Mouse (Mus musculus) G1E (cell line): ENCODE data around the gene Gpat3. TPM values are rescaled to one million over a fixed set of nuclear protein-coding genes. Genes with fewer than 3 reads are reported as not detected.

Experiments
- ATAC-seq: 2 replicates; pipeline ENCODE4 v1.8.0; 2016; ENCODE audit warnings: mild to moderate bottlenecking; ENCODE audit not compliant: insufficient number of reproducible peaks, poor library complexity, low FRiP score, severe bottlenecking; ENCODE audit errors: extremely low read depth
- DNase-seq: peaks from one replicate; pipeline ENCODE4 v3.0.0; 2012; ENCODE audit warnings: low spot score
- H3K27me3 ChIP-seq: 2 replicates; pipeline ENCODE4 v1.6.1; 2012; ENCODE audit warnings: mild to moderate bottlenecking, low read length, inconsistent platforms; ENCODE audit not compliant: insufficient read depth
- H3K36me3 ChIP-seq: replicated peaks from 2 replicates; pipeline ENCODE3; 2012; ENCODE audit warnings: mild to moderate bottlenecking, inconsistent platforms
- H3K4me1 ChIP-seq: 2 replicates; pipeline ENCODE4 v1.6.1; 2012; ENCODE audit warnings: low read depth, low read length, inconsistent platforms, mixed read lengths; ENCODE audit not compliant: insufficient read depth
- H3K4me3 ChIP-seq: 2 replicates; pipeline ENCODE4 v1.5.1; 2012; ENCODE audit warnings: low read depth, mild to moderate bottlenecking, inconsistent platforms, low read length, moderate library complexity, mixed read lengths
- H3K9me3 ChIP-seq: replicated peaks from 2 replicates; pipeline ENCODE4 v1.6.1; 2012; ENCODE audit warnings: inconsistent platforms
- CTCF ChIP-seq: IDR thresholded peaks from 2 replicates; pipeline ENCODE4 v1.5.1; 2012; ENCODE audit warnings: low read depth, low read length, inconsistent platforms, mixed read lengths
- GATA1 ChIP-seq: IDR thresholded peaks from 2 replicates; pipeline ENCODE4 v1.6.1; 2012; ENCODE audit warnings: borderline replicate concordance, low read length, inconsistent platforms, mixed read lengths
- GATA2 ChIP-seq: IDR thresholded peaks from 2 replicates; pipeline ENCODE4 v1.6.1; 2012; ENCODE audit warnings: low read depth, low read length, inconsistent platforms, borderline replicate concordance
- POLR2AphosphoS5 ChIP-seq: IDR thresholded peaks from 2 replicates; pipeline ENCODE4 v1.6.1; 2012; ENCODE audit warnings: low read depth, low read length, inconsistent platforms; ENCODE audit not compliant: insufficient replicate concordance
- TAL1 ChIP-seq: conservative IDR thresholded peaks from 2 replicates; pipeline ENCODE4 v1.6.1; 2012; ENCODE audit warnings: low read depth, low read length, inconsistent platforms, mixed read lengths
- polyA plus RNA-seq: library from polyadenylated mRNA; stranded (reverse); fragments of >175 nt; gene quantifications from 2 replicates; pipeline ENCODE4 v1.2.3, GENCODE M21; 2012
- total RNA-seq, 2 experiments: library from RNA; stranded (forward) in 1 of 2; stranded (reverse) in 1 of 2; fragments of 200-1000 nt in 1 of 2; fragments of >200 nt in 1 of 2; fragmentation: Nextera tagmentation in 1 of 2; gene quantifications; 2 replicates each; pipeline ENCODE4 v1.2.3; 2014 to 2017

Gene Gpat3
- total and polyA plus RNA-seq, 3 experiments: 0.16 TPM; not detected in 2

DNA sequence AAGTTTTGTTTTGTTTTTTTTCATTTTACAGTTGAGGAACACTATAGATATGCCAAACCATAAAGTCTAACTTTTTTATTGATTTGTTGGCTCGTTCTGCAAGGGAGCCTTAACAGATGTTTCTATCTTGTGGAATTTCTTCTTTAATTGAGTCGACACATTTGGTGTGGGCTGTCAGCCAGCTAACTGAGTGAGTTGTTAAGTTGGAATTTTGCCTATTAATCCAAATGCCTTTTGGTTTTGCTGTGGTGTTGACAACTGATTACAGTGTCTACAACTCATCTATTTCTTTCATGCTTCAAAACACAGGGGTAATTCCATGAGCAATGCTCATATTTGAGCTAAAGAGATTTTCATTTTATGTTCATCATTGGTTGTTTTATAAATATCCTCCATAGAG is 20.7 kb downstream of the Gpat3 start:
- H3K4me1 ChIP-seq: no peaks in the 10 kb centered on the region
- no peak for DNase-seq
- H3K36me3 ChIP-seq: no peaks in the 10 kb centered on the region
- TF ChIP-seq TAL1: no peak
- no peak for TF ChIP-seq GATA2
- no peak for TF ChIP-seq GATA1
- no peak for TF ChIP-seq POLR2AphosphoS5
- TF ChIP-seq CTCF: no peak
- no peaks in the 10 kb centered on the region for H3K27me3 ChIP-seq
- H3K9me3 ChIP-seq: peaks cover 10% of the 10 kb centered on the region
- H3K4me3 ChIP-seq: no peak overlapping the region
- ATAC-seq: no peak

DNA sequence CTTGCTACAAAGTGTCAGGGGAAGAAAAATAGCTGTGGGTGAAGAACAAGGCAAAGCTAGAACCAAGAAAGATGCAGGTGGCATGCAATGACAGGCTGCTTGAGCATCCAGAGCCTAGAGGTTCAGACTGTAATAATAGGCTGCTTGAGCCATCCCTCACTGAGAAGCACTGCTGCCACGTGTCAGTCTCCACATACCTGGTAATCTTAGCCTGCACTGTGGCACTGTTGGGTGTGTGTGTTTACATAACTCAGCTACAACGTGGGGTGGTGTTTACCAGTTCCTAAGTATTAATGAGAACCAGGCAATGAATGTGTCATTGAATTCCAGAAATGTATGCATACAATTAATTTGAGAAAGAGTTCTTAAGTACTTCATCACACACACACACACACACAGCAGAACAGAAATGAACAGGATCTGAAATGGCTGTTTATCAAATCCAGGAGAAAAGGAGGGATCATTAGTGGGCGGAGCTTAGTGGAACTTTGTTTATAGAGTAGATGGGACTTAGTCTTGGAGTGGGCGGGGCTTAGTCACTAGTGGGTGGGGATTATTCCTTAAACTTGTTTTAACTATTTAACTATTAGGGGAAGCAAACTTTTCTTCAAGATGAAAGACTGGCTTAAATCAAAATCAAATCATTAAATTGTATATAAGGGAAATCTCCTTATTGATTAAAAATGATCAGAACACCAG is 23.8 kb downstream of the Gpat3 start:
- no peak for DNase-seq
- Histone ChIP-seq H3K4me1 (no peaks in the 10 kb centered on the region), H3K4me3 (no peak overlapping the region), H3K36me3 (no peaks in the 10 kb centered on the region), H3K9me3 (peaks cover 8% of the 10 kb centered on the region), H3K27me3 (no peaks in the 10 kb centered on the region)
- no peak for ATAC-seq
- TF ChIP-seq TAL1 (no peak), GATA2 (no peak), CTCF (no peak), GATA1 (no peak), POLR2AphosphoS5 (no peak)

DNA sequence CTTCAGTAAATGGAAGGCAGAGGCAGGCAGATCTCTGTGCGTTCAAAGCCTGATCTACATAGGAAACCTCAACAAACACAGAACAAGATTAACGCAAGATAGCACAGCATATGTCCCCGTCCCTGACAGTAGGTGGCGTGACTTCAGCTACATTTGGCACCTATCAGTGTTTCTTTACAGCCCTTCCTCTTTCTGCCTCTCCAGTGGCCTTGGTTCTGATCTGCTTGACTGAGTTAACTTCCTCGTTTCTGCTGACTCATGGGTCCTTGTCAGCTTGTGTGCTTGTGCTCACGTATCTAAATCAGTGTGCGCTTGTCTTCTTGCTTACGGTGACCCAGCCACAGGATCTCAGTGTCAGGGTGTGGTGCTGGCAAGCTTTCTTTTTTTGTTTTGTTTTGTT is 26.5 kb downstream of the Gpat3 start:
- Histone ChIP-seq H3K36me3 (no peaks in the 10 kb centered on the region), H3K4me3 (no peak overlapping the region), H3K9me3 (peaks cover 12% of the 10 kb centered on the region), H3K27me3 (no peaks in the 10 kb centered on the region), H3K4me1 (no peaks in the 10 kb centered on the region)
- no peak for TF ChIP-seq GATA2
- no peak for TF ChIP-seq CTCF
- no peak for TF ChIP-seq POLR2AphosphoS5
- no peak for TF ChIP-seq TAL1
- no peak for TF ChIP-seq GATA1
- no peak for ATAC-seq
- no peak for DNase-seq

DNA sequence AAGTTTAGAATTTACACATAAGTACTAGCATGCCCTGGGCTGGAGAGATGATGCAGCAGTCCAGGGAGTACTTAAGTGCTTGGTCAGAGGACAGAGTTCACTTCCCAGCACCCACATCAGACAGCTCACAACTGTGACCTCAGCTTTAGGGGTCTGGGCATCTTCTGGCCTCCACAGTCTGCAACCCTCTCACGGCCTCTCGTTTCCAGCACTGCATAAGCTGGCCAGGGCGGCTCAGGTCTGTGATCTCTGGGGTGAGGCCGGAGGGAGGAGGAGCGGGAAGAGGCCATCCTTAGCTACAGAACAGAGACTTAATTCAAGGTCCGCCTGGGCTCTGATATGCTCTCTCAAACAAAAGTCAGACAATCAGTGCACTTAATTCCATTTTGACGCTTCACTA is 29.2 kb downstream of the Gpat3 start:
- DNase-seq (no peak), ATAC-seq (no peak)
- TF ChIP-seq GATA1 (no peak), POLR2AphosphoS5 (no peak)

GRCm38 (mm10) chr5:100875180-100875579 is 29.7 kb downstream of the Gpat3 start:
- DNase-seq: no peak
- no peak for ATAC-seq

More for the DNA sequence above, 29.2 kb downstream of the Gpat3 start:
- H3K4me1 ChIP-seq: no peaks in the 10 kb centered on the region
- H3K36me3 ChIP-seq: no peaks in the 10 kb centered on the region
- no peaks in the 10 kb centered on the region for H3K27me3 ChIP-seq
- H3K9me3 ChIP-seq: peaks cover 8% of the 10 kb centered on the region; the same call in 1 of the 2 replicates
- H3K4me3 ChIP-seq: no peak overlapping the region

DNA sequence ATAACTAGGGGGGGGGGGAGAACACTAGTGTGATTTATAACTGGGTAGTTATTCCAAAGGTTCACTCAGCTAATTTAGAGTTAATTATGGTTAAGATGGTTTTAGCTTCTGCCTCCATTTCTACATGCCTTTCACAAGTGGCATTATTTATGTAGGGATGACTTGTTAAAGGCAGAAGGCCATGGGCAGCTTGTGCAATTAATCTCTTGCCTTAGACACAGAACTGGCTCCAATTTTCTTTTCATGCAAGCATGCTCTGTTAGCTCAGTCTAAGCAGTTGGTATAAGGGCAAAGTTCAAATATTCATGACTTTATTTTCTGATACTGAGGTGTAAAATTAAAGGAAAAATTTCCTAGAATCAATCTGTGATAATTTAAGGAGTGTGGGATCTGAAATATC is 31.5 kb downstream of the Gpat3 start:
- no peaks in the 10 kb centered on the region for H3K36me3 ChIP-seq
- TF ChIP-seq GATA2: no peak
- TF ChIP-seq GATA1: no peak
- no peak for TF ChIP-seq POLR2AphosphoS5
- no peak for TF ChIP-seq TAL1
- no peak for TF ChIP-seq CTCF
- H3K4me3 ChIP-seq: no peak overlapping the region
- H3K4me1 ChIP-seq: no peaks in the 10 kb centered on the region
- ATAC-seq (no peak), DNase-seq (no peak)
- peaks cover 4% of the 10 kb centered on the region for H3K9me3 ChIP-seq
- no peaks in the 10 kb centered on the region for H3K27me3 ChIP-seq

More at GRCm38 (mm10) chr5:100875180-100875579, 29.7 kb downstream of the Gpat3 start:
- Histone ChIP-seq H3K9me3 (peaks cover 6% of the 10 kb centered on the region; the same call in 1 of the 2 replicates), H3K27me3 (no peaks in the 10 kb centered on the region), H3K4me3 (no peak overlapping the region), H3K4me1 (no peaks in the 10 kb centered on the region), H3K36me3 (no peaks in the 10 kb centered on the region)
- TF ChIP-seq POLR2AphosphoS5 (no peak), CTCF (no peak), TAL1 (no peak), GATA1 (no peak), GATA2 (no peak)

GRCm38 (mm10) chr5:100885216-100885615 is 39.7 kb downstream of the Gpat3 start:
- Histone ChIP-seq H3K4me3 (no peak overlapping the region), H3K36me3 (no peaks in the 10 kb centered on the region), H3K9me3 (peaks cover 33% of the 10 kb centered on the region), H3K27me3 (no peaks in the 10 kb centered on the region), H3K4me1 (no peaks in the 10 kb centered on the region)
- ATAC-seq: no peak
- no peak for DNase-seq
- TF ChIP-seq TAL1 (no peak), CTCF (no peak), GATA1 (no peak), GATA2 (no peak), POLR2AphosphoS5 (no peak)
